Mouse (Mus musculus) megakaryocyte, embryonic 14.5 days (primary cell): ENCODE results near the gene Stk10.

Experiments used
- FLI1 ChIP-seq: IDR thresholded peaks from 2 replicates; pipeline ENCODE4 v1.6.1; 2012; ENCODE audit warnings: low read length, inconsistent platforms, mixed read lengths
- GATA1 ChIP-seq: IDR thresholded peaks from 3 replicates; pipeline ENCODE4 v1.6.1; 2012; ENCODE audit warnings: mixed read lengths, low read length, inconsistent platforms, borderline replicate concordance

DNA sequence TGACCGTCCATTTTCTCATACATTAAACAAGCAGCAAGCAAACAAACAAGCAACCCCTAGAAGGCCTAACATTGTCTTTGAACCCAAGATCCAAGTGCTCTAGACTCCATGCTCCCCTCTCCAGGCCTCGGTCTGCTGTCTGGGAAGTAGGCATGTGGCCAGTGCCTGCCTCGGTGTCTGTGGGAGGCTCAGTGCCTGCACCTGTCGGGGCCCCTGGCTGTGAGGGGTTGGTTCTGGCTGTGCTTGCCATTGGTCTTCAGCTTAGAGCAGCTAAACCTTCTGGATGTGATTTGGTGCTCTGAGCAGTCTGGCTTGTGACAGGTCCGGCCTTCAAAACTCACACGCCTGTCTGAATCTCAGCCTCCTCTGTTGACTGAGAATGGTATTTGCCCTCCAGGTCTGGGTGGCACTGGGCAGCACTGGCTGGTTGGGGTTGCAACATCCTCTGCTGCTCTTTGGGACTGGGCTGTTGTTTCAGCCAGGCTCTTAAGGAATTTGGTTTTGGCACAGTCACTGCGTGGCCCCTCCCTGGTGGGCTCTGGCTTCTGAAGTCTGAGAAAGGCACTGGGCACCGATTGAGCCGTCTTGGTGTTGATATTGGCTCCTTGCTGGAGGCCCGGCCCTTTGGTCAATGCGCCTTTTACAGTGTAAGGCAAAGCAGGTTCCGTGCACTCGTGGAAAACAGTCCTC, 19.4 kb downstream of the Stk10 start:
- TF ChIP-seq GATA1 (no peak), FLI1 (no peak)
